Mouse (Mus musculus): ENCODE data around the gene 1700029H14Rik. TPM values are rescaled to one million over a fixed set of nuclear protein-coding genes. Genes with fewer than 3 reads are reported as not detected.

Gene 1700029H14Rik
- total RNA-seq (2021) = not detected
- long read RNA-seq, experiment 1 = 0 reads
- long read RNA-seq, experiment 2 = 0 reads

DNA sequence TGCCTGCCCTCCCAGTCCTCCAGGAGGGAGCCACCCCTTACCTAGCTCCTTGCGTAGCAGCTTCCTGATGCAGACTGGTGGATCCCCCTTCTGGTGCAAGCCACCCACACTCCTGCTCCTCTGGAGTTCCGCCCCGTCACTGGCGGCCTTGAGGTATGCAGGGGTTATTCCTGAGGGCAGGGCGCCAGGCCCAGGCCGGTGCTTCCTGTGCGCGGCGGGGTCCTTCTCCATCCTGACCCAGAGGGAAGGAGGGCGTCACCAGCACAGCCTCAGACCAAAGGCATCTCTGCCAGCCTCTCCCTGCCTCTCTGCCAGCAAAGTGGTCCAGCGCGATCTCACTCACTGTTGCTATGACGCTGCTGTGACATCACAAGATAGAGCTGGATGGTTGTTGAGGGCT lies at the start of gene 1700029H14Rik:
1700029H14Rik (minus strand) TSS at position 344 of the 400 bp plus-strand sequence.
- peak; percentile 41 for DNase-seq
- intact Hi-C loops (cut with DNase I; ENCODE audit: low total_unique reads) = no loop called here

DNA sequence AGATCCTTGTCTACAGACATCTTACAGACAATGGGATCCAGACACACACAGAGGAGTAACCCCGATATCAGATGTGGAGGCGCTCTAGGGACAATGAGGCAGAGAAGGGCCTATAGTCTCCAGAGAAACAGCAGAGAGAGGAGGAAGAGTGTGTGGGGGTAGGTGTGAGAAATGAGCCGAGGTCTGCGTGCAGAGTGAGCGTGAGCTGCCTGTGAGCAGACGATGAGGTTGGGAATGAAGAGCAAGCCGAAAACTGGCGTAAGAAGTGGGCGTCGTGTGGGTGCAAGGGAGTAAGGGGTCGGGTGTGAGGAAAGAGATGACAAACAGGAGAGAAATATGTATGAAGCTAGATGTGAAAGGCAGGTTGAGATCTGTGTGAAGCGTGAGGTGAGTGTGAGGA lies 49.4 kb upstream of the 1700029H14Rik start:
- DNase-seq = no peak
- intact Hi-C loops (cut with DNase I; ENCODE audit: low total_unique reads) = no loop called here

DNA sequence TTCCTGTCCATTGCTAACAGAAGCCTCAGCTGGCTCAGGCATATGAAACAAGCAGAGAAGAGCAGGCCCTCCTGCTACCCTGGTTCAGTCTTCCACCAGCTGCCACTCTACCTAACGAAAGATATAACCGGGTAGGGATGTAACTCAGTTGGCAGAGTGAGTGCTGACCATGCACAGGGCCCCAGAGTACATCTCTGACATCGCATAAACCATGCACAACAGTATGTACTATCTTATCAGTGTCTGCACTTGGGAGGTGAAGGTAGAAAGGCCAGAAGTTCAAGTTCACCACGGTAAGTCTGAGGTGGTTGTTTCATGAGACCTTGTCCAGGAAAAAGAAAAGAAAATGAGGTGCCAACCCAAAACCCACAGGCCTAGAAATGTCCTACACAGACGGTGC lies 47.7 kb upstream of the 1700029H14Rik start:
- no peak for DNase-seq
- intact Hi-C loops (cut with DNase I; ENCODE audit: low total_unique reads) = loop anchor here (5.0 kb wide), 1 partner anchor 72 kb away; no protein-coding TSS in a partner anchor

DNA sequence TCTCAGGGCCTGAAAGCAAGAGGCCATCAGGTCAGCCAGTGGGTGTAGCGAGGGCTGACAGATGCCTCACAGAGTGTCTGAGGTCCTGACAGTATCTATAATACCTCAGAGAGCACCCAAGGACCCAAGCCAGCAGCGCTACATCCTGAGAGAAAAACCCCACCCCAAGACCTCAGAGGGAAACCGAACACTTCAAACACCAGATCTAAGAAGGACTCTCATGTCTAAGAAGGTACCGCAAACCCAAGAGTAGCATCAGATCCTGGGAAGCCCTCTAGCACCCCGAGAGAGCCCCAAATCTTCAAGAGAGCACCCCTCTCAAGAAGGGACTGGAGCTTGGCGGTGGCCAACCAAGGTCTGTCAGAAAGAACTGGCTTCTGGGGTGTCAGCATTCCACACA lies 46.7 kb upstream of the 1700029H14Rik start:
- intact Hi-C loops (cut with DNase I; ENCODE audit: low total_unique reads) = loop anchor here (5.0 kb wide), 1 partner anchor 73 kb away; no protein-coding TSS in a partner anchor
- DNase-seq = no peak

DNA sequence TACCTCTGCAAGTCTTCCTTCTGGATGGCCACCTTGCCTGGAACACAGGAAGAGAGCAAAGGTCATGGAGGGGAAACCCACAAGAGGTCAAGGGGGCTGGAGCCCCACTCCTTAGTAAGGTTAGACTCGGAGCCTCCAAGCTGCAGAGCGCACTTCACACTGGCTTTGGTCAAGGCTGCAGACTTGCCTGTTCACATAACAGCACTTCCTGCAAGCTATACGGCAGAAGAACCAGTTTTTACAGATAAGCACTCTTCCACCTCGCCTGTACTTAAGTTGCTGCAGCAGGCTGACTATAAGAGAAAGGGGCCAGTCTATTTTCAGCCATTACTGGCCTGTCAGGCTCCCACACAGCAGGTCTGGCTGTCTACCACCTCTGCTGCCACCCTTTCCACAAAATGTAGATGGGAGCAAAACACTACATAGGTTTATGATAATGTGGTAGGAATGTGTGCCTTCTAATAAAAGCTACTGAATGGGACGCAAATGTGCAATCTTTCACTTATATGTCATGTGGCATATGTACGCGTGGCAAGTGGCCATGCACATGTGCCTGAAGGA lies 43.7 kb upstream of the 1700029H14Rik start:
- DNase-seq = no peak
- intact Hi-C loops (cut with DNase I; ENCODE audit: low total_unique reads) = loop anchor here (5.0 kb wide), 1 partner anchor 76 kb away; no protein-coding TSS in a partner anchor

DNA sequence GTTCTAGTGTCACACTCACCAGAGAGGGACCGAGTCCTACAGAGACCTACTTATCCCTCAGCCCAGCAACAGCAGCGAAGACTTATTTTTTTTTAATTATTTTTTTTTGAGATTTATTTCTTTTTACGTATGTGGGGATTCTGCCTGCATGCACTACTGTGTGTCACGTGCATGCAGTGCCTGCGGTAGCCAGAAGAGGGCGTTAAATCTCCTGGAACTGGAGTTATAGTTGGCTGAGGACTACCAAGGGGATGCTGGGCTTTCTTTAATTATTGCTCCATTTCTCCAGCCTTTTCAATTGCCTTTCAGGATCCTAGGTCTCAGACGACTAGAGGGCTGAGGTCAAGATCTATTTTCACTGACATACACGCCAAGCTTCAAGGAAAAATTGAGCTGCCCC lies 40.4 kb upstream of the 1700029H14Rik start:
- peak; percentile 55 for DNase-seq

DNA sequence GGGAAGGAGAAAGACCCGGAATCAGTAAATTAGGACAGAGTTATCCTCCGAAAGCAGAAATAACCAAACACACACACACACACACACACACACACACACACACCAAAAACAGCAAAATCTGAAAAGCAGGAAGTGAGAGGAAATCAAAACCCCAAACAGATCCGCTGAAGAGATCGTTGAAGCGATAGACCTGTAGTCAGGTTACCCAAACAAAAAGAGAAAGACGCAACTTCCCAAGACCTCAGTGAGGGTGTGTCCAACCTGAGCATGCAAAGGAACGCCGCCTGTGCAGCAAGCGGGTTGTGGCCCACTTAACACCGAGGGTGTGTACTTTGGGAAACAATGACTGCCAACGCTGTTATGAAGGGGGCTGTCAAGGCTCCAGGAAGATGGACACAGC lies 38.9 kb upstream of the 1700029H14Rik start:
- intact Hi-C loops (cut with DNase I; ENCODE audit: low total_unique reads) = no loop called here
- DNase-seq = no peak

More for the DNA sequence above, 40.4 kb upstream of the 1700029H14Rik start:
- intact Hi-C loops (cut with DNase I; ENCODE audit: low total_unique reads) = no loop called here

DNA sequence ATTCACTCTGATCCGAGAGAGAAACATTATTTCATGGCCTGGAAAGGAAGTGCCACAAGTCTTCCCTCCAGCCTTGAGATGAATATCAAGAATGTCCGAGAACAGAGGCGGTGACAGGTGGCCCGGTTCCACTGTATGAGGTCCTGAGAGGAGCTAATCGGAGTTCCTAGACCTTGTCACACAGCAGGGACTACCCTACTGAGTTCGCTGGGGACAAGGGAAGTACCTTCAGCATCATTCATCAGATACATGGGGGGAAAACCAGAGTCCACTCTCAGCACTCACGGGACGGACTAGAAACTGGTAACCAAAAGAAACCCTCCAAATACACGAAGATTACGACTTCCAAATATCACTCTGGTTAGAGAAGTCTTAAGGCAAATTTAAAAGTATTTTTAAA lies 38.5 kb upstream of the 1700029H14Rik start:
- no peak for DNase-seq
- intact Hi-C loops (cut with DNase I; ENCODE audit: low total_unique reads) = no loop called here

DNA sequence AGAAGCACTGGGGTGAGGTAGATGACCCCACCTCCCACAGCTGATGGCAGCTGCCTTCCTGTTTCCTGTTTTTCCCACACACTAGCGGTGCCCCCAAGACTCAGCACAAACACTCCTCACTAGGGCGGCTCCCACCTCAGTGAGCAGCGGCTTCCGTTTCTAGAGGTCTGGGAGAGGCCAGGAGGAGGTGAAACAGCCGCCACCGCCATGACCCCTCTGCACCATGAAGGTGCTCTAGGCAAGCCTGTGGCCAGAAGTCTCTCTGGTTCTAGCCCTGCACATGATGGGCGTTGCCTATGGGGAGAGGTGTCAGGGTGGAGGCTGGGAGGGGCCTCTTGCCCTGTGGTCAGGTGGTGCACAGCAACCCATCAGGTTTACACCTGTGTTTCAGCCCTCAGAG lies 37.9 kb upstream of the 1700029H14Rik start:
- intact Hi-C loops (cut with DNase I; ENCODE audit: low total_unique reads) = no loop called here
- DNase-seq = no peak

DNA sequence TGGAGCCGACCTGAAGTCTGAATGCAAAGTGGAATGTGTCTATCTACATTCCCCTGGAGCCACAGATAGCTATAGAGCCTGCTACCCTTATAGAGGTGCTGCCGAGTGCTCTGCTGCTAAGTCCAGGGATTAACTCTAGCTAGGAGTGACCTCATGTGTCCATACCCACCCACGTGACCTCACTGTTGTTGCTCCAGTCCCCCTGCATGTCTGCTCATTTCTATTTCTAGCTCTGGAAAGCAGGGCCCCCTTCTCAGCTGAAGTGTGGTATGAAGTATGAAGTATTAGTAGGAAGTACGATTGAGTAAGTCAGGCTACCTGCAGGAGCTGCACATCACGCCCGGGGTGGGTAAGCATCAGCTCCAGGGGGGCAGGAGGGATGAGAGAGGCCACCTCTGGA lies 35.5 kb upstream of the 1700029H14Rik start:
- no peak for DNase-seq
- intact Hi-C loops (cut with DNase I; ENCODE audit: low total_unique reads) = no loop called here

DNA sequence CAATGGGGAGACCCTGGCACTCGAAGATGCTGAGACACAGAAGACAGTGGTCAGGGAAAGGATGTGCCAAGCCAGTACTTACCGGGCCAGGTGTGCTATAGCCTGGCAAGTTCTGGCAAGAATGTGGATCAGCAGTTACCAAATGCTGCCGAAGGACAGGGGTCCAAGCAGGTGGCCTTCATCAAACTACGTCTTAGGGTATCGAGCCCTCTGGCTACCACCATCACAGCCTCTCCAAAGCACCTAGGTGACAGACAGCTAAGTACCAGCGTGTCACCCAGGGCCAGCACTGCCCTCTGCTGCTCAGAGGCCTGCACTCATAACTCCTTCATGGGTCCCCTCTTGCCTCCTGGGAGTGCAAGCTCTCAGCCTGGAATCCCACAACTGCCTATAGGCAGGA lies 33.6 kb upstream of the 1700029H14Rik start:
- DNase-seq = no peak
- intact Hi-C loops (cut with DNase I; ENCODE audit: low total_unique reads) = no loop called here

DNA sequence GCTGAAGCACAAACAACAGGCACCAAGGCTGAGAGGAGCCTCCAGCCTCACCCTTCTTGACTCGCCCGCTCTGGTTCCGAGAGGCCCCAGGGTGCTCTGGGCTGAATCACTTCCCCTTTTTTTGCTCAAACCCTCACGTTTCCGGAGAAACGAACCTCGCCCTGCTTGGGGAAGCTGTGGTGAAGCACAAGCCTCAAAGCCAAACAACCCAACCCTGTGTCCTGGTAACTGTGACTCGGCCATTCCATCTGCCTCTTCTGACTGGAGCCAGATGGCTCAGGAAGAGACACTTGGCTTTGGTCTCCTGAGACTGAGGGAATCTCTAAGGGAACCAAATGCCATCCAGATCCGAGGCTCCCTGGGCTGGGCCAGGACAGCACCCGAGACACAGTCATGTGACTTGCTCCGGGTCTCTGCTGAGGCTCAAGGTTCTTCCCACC lies 32.6 kb upstream of the 1700029H14Rik start:
- DNase-seq = peak; percentile 38
- intact Hi-C loops (cut with DNase I; ENCODE audit: low total_unique reads) = no loop called here

DNA sequence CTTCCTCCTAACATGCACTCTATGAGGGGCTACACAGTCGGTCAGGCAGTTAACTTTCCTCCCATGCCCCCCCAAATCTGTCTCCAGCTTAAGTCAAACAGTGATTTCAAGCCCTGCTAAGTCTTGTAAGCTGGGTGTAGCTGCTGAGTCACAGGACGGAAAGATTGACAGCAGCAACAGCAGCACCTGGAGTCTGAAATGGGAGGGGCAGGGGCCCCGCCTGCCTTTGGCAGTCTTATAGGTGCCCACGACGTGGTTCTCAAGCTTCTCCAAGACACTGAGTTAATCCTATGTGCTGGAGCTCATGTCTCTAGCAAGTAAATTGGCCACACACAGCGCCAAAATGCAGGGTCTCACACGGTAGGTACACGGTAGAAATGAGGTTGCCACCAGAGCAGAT lies 31.1 kb upstream of the 1700029H14Rik start:
- intact Hi-C loops (cut with DNase I; ENCODE audit: low total_unique reads) = no loop called here

DNA sequence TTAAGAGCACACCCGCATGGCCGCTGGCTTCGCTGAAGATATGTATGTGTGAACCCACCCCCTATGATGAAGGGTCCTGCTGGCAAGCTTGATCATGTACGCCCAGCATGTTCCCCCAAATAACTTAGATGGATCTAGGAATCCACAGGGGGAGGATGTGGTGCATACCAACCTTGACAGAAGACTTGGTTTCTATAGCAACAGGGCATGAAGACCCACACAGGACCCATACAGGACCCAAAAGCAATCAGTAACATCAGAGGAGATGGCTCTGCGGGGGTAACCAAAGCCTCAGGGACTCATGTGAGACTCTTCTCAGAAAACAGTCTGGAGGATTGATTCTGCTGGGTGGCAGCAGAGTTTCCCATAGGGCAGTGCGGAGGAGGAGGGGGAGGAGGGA lies 29.0 kb upstream of the 1700029H14Rik start:
- DNase-seq = no peak
- intact Hi-C loops (cut with DNase I; ENCODE audit: low total_unique reads) = no loop called here

More for the DNA sequence above, 31.1 kb upstream of the 1700029H14Rik start:
- no peak for DNase-seq

DNA sequence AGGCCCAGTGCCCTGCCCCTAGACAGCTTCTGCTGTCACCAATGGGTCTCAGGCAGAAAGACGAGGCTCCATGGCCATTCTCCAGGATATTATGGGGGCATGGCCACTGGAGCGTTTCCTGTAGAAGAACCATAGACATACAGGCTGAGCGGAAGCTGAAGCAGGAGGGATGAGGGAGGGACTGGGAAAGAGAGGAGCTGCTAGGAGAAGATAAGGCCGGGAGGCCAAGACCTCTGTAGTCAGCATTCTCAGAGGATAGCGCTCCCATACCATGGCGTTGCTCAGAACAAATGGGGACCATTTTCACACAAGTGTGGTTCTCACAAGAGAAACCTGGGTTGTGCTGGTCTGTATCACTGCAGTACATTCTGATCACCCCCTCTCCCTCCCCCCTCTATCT lies 26.8 kb upstream of the 1700029H14Rik start:
- intact Hi-C loops (cut with DNase I; ENCODE audit: low total_unique reads) = no loop called here
- DNase-seq = no peak

DNA sequence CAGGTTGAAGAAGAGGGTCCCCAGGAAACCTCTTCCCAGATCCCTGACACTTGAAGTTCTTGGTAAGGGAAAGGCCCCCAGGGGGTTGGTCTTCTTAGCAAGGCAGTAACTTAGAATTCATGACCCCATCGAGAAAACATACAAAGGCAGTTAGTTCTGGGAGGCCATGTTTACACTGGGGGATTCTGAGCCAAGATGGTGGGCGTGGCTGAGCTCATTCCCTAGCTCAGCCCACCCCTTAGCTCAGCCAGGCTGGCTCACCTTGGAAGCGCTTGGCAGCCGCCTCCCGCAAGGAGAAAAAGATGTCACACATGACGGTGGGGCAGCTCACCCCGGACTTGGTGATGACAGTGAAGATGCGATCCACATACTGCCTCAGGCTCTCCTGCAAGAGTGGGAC lies 22.4 kb upstream of the 1700029H14Rik start:
- intact Hi-C loops (cut with DNase I; ENCODE audit: low total_unique reads) = no loop called here
- no peak for DNase-seq

DNA sequence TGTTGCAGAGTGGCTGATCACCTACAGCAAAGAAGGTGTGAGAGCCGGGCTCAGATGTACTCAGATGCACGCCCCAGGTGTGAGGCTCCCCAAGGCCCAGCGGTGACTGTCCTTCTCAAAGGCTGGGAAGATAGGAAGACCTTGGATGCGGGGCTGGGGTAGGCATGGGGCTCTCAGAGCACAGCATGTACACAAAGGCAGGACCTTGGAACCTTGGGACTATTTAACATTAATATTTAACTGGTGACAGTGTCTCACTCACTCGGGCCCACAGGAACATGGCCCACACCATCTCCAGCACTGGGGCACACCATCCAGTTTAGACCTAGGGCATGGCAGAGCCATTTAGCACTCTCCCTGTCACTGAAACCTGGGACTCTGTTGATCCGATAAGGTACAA lies 15.6 kb upstream of the 1700029H14Rik start:
- DNase-seq = no peak
- intact Hi-C loops (cut with DNase I; ENCODE audit: low total_unique reads) = no loop called here

DNA sequence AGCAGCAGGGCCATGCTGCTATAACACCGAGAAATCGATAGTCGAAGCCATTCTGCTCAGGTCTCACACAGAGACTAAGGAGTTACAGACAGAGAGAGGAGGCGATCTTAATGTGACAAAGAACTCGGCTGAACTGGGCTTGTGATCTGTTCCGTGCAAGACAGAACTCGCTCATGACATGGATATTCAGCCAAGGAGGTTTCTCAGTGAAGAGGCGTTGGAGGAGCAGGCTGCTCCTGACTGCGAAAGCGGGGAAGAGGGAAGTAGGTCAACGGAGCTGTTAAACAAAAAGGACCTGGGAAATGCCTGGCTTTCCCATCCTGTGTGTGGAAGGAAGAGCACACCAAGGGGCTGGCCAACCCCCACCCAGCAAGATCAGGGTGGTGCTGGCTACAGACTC lies 9.7 kb upstream of the 1700029H14Rik start:
- intact Hi-C loops (cut with DNase I; ENCODE audit: low total_unique reads) = no loop called here
- no peak for DNase-seq

DNA sequence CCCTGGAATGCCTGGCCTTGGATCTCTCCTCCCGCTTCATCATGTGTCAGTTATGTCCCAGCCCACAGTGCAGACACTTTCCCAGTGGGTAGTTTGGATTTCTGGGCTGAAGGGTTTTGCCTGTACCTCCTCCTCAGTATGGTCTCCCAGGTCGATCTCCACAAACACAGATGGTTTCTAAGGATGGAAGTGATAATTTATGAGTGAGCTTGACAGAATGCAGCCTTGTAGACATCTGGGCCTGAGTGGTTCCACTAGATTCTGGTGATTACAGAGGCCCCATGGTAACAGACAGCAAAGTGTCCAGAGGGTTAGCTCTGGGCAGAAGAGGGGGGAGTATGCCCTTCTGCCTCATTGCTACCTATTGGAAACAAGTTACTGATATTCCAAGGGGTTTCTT lies 4.7 kb downstream of the 1700029H14Rik start:
- no peak for DNase-seq
- intact Hi-C loops (cut with DNase I; ENCODE audit: low total_unique reads) = no loop called here

DNA sequence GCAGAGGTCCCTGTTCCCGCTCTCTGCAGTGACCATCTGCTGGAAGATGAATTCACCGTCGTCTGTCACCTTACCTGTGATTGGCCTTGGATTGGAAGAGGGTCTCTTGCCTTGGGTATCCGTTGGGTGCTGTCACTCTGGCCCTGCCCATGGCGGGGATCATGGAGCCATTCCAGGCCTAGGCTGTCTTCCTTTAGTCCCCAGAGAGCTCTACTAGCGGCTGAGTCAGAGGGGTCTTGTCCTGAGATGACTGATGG lies 10.8 kb downstream of the 1700029H14Rik start:
- intact Hi-C loops (cut with DNase I; ENCODE audit: low total_unique reads) = loop anchor here (5.0 kb wide), 2 partner anchors 94 to 176 kb away; no protein-coding TSS in a partner anchor
- DNase-seq = no peak

DNA sequence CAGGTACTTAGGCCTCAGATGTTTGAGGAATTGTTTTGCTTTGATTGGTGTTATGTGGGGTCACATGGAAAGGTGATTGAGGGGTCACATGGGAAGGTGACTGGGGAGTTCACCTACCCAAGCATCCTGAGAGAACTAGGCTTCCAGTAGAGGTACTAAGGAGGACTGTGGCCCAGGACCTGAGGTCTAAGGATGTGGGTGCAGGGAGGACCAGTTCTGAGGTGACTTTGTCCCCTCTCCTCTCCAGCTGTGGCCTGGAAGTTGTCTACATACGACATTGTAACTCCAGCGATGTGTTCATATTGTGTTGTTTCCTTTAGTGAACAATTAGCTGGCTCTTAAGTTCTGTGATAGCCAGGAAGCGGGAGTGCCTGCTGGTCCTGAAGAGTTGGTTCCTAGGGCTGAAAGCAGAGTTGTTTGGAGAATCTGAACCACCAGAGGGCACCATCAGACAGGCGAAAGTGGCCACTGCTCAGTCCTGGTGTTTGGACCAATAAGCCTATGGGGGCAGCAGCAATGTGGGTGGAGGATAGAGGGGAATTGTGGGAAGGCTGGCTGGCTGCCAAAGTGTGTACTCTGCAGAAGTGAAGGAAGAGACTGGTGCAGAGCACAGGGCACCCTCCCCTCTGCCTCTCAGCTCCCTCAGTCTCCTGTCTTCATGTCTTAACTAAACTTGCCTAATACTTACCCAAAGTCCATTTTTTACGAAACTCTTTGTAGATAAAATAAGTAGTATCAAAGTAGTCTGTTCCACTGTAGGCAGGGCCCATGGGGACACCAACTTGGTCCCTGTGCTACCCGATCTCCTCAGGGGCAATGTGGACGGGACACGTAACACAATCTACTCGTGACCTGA lies 11.3 kb downstream of the 1700029H14Rik start:
- intact Hi-C loops (cut with DNase I; ENCODE audit: low total_unique reads) = loop anchor here (5.0 kb wide), 2 partner anchors 94 to 176 kb away; no protein-coding TSS in a partner anchor

More for the DNA sequence above, 11.3 kb downstream of the 1700029H14Rik start:
- DNase-seq = peak; percentile 91

All from gastrocnemius, postnatal 14 days (tissue).